Mouse (Mus musculus): ENCODE measurements at regions not wholly inside any gene's neighbourhood (a gene's known extent, or its start where the extent isn't known, plus 50 kb on each side); places are given as distances from the start of the nearest gene placed in this dataset.

- no peak for DNase-seq (ENCODE audit: low read depth, low spot score)
These were observed 313.9 kb downstream of the Ndfip2 start for GRCm38 (mm10) chr14:105572036-105572891.

GRCm38 (mm10) chr14:105570156-105570555, 311.8 kb downstream of the Ndfip2 start:
- no peaks in the 10 kb centered on the region for H3K27me3 ChIP-seq (ENCODE audit: control insufficient read depth, insufficient read depth, low read length, poor library complexity, severe bottlenecking)
- DNase-seq (ENCODE audit: low read depth, low spot score): no peak

More at GRCm38 (mm10) chr14:105572036-105572891, 313.9 kb downstream of the Ndfip2 start:
- no peaks in the 10 kb centered on the region for H3K36me3 ChIP-seq (ENCODE audit: control insufficient read depth, insufficient read depth, low read length, poor library complexity, severe bottlenecking)
- H3K27me3 ChIP-seq (ENCODE audit: control insufficient read depth, insufficient read depth, low read length, poor library complexity, severe bottlenecking): no peaks in the 10 kb centered on the region

DNA sequence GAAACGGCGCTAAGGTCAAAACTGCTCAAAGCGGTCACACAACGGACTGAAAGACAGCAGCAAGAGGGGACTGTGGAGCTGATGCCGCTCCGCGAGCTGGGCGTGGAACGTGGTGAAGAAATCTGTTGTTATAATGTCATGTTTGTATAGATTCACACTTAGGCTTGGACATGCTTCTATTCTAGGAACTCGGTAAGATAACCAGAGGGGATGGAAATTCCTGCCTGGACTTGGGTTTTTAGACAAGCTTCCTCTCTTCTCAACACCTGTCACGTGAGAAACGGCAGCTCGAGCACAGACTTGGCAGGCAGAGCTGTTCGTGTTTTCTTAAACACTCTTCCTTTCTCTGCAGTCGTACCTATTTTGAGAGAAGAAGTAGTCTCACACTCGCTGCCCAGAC, 307.5 kb downstream of the Ndfip2 start:
- no peaks in the 10 kb centered on the region for H3K36me3 ChIP-seq (ENCODE audit: control insufficient read depth, insufficient read depth, low read length, poor library complexity, severe bottlenecking)
- no peak for DNase-seq (ENCODE audit: low read depth, low spot score)
- H3K27me3 ChIP-seq (ENCODE audit: control insufficient read depth, insufficient read depth, low read length, poor library complexity, severe bottlenecking): no peaks in the 10 kb centered on the region

More at GRCm38 (mm10) chr14:105570156-105570555, 311.8 kb downstream of the Ndfip2 start:
- no peaks in the 10 kb centered on the region for H3K36me3 ChIP-seq (ENCODE audit: control insufficient read depth, insufficient read depth, low read length, poor library complexity, severe bottlenecking)

DNA sequence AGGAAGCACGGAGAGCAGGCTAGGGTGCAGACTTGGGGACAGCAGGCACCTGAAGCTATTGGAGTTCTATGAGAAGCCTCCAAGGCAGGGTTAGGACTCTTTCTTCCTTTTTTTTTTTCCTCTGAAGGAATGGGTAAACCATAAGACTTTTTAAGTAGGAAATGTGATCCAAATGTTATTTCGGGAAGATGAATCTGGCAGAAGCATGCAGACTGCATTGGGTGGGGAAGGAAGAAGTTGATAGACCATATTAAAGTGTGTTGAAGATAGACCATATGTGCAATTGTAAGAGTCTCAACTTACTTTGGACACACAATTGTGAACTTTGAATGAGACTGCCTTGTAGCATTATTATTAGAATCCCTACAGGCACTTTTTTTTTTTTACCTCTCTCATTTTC, 304.5 kb downstream of the Ndfip2 start:
- Histone ChIP-seq H3K27me3 (ENCODE audit: control insufficient read depth, insufficient read depth, low read length, poor library complexity, severe bottlenecking) (no peaks in the 10 kb centered on the region), H3K36me3 (ENCODE audit: control insufficient read depth, insufficient read depth, low read length, poor library complexity, severe bottlenecking) (no peaks in the 10 kb centered on the region)
- DNase-seq (ENCODE audit: low read depth, low spot score): no peak

DNA sequence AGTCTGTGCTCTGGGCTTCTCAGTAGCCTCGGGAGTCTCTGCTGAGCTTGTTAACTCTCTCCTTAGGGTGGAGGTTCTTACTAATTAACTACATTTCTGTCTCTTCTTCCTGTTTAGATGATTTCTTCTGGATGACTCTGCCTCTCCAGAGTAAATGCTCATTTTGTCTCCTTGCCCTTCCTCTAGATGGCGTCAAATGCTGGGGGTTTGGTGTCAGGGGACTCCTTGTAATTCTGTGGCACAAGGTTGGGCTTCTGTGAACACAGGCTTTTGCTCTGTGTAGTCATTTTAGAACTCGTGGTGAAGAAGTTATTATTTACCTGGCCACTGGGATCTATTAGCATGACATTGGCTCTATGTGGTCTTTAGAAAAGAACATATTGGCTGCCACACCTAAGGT, 298.4 kb downstream of the Ndfip2 start:
- no peaks in the 10 kb centered on the region for H3K36me3 ChIP-seq (ENCODE audit: control insufficient read depth, insufficient read depth, low read length, poor library complexity, severe bottlenecking)
- H3K27me3 ChIP-seq (ENCODE audit: control insufficient read depth, insufficient read depth, low read length, poor library complexity, severe bottlenecking): no peaks in the 10 kb centered on the region
- DNase-seq (ENCODE audit: low read depth, low spot score): no peak

DNA sequence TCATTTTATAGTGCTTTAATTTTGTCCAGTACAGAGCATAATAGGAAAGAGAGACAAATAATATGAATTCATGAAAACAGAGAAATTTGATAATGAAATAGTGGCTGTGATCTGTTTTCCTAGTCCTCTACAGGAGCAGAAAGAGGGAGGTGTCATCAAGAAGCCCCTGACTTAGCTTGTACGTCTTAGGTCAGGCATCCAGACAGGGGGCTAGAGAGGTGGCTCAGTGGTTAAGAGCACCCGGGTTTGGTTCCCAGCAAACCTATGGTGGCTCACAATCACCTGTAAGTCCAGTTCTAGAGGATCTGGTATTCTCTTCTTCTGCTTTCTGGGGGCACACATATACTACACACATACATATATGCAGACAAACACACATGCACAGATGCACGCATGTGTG, 285.7 kb downstream of the Ndfip2 start:
- DNase-seq (ENCODE audit: low read depth, low spot score): no peak
- H3K36me3 ChIP-seq (ENCODE audit: control insufficient read depth, insufficient read depth, low read length, poor library complexity, severe bottlenecking): no peaks in the 10 kb centered on the region
- H3K27me3 ChIP-seq (ENCODE audit: control insufficient read depth, insufficient read depth, low read length, poor library complexity, severe bottlenecking): peaks cover 1% of the 10 kb centered on the region; the same call in 1 of the 2 replicates

DNA sequence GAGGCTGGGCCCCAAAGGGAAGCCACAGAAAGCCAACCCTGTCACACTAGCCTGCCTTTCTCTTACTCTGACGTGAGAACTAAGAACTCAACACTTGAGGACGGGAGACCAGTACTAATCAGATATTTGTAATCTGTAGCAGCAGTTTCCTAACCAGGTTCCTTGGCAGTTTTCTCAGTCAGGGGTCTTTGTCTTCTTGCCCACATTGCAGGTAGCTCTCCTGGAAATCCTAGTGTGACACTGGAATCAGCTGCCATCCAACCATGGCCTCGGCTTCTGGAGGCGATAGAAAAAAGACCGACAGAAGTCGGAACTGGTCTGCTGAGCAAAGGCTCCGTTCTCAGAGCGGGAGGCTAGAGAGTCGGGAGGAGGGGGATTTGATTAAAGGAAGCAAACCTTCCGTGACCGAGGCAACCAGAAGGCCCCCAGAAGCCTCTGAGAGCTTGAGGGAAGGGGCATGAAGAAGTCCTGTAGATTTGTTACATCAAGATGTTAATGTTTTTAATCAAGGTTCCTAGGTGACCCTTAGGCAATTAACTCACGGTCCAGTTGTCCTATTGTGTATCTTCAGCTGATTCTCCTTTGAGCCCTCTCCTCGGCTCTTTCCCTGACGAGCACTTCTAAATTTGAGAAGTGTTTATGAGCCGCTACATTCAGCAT, 284.2 kb downstream of the Ndfip2 start:
- Histone ChIP-seq H3K36me3 (ENCODE audit: control insufficient read depth, insufficient read depth, low read length, poor library complexity, severe bottlenecking) (no peaks in the 10 kb centered on the region), H3K27me3 (ENCODE audit: control insufficient read depth, insufficient read depth, low read length, poor library complexity, severe bottlenecking) (peaks cover 1% of the 10 kb centered on the region; the same call in 1 of the 2 replicates)
- no peak for DNase-seq (ENCODE audit: low read depth, low spot score)

DNA sequence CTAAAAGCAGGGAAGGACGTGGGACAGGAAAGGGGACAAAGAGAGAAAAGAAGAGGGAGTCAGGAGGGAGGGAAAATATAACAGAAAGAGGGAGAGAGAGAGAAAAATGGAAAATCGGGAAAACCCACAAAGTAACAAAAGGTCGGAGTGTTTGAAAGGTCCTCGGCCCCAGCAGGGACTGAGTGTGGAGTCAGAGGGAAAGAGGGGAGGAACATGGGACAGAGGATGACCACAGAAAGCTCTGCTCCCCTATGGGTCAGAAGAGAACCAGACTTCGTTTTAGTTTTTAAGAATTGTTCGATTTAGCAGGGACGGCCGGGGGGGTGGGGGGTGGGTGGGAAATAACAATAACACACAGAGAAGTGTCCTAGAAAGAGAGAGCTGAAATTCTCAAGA, 283.7 kb downstream of the Ndfip2 start:
- Histone ChIP-seq H3K36me3 (ENCODE audit: control insufficient read depth, insufficient read depth, low read length, poor library complexity, severe bottlenecking) (no peaks in the 10 kb centered on the region), H3K27me3 (ENCODE audit: control insufficient read depth, insufficient read depth, low read length, poor library complexity, severe bottlenecking) (peaks cover 1% of the 10 kb centered on the region; the same call in 1 of the 2 replicates)
- no peak for DNase-seq (ENCODE audit: low read depth, low spot score)

- Histone ChIP-seq H3K27me3 (ENCODE audit: control insufficient read depth, insufficient read depth, low read length, poor library complexity, severe bottlenecking) (no peaks in the 10 kb centered on the region), H3K36me3 (ENCODE audit: control insufficient read depth, insufficient read depth, low read length, poor library complexity, severe bottlenecking) (no peaks in the 10 kb centered on the region)
- no peak for DNase-seq (ENCODE audit: low read depth, low spot score)
These were observed 273.9 kb downstream of the Ndfip2 start for GRCm38 (mm10) chr14:105532168-105532745.

DNA sequence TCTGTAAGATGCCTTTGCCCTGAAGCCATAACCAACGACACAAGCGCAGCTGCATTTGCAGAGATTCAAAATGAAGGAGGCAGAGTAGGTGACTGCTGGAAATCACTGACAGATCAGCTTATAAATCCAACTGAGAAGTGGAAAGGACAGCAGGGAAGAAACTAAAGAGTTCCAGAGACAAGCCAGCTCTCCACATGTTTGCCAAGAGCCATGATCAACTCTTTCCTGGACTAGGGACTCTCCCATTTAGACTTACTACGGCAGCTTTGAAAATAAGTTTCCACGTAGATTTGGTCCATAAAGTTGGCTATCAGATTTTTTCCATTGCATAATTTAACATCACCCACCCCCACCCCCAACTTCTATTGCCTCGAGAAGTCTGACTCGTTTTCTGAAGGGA, 269.7 kb downstream of the Ndfip2 start:
- no peak for DNase-seq (ENCODE audit: low read depth, low spot score)
- no peaks in the 10 kb centered on the region for H3K36me3 ChIP-seq (ENCODE audit: control insufficient read depth, insufficient read depth, low read length, poor library complexity, severe bottlenecking)
- H3K27me3 ChIP-seq (ENCODE audit: control insufficient read depth, insufficient read depth, low read length, poor library complexity, severe bottlenecking): no peaks in the 10 kb centered on the region

DNA sequence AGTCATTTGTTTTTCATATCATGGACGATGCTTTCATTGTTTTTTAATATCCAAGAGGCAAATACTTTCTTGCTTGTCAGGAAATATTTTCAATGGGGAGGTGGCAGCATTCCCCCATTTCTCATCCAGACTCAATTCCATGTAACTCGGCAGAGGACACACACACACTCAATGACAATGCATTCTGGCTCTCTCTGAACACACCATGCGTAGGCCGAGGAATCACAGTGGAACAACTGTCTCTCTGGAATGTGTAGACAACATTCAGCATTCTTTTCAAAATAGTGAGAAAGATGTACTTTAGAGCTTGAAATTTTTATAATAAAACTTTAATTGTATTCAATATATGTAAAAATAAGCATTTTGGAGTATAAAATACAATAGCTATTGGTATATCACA, 265.5 kb downstream of the Ndfip2 start:
- no peaks in the 10 kb centered on the region for H3K36me3 ChIP-seq (ENCODE audit: control insufficient read depth, insufficient read depth, low read length, poor library complexity, severe bottlenecking)
- H3K27me3 ChIP-seq (ENCODE audit: control insufficient read depth, insufficient read depth, low read length, poor library complexity, severe bottlenecking): no peaks in the 10 kb centered on the region
- DNase-seq (ENCODE audit: low read depth, low spot score): no peak

DNA sequence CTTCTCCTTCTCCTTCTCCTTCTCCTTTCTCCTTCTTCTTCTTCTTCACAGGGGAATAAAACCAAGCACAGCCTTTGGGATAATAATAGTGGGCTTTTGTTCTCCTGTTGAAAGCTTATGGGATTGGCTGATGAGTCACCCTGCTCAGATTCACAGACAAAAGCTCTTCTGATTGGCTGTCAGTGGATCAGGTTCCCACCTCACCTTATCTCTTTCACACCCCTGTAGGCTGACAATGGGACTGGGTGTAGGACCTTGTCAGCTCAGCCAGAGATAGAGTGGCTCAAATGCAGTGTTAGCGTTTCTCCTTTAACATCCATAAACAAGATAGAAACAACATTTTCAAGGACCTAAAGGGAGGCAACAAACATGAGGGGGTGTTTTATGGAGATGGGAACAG, 263.9 kb downstream of the Ndfip2 start:
- Histone ChIP-seq H3K36me3 (ENCODE audit: control insufficient read depth, insufficient read depth, low read length, poor library complexity, severe bottlenecking) (no peaks in the 10 kb centered on the region), H3K27me3 (ENCODE audit: control insufficient read depth, insufficient read depth, low read length, poor library complexity, severe bottlenecking) (no peaks in the 10 kb centered on the region; the same call in 1 of the 2 replicates)
- no peak for DNase-seq (ENCODE audit: low read depth, low spot score)

- no peaks in the 10 kb centered on the region for H3K36me3 ChIP-seq (ENCODE audit: control insufficient read depth, insufficient read depth, low read length, poor library complexity, severe bottlenecking)
- H3K27me3 ChIP-seq (ENCODE audit: control insufficient read depth, insufficient read depth, low read length, poor library complexity, severe bottlenecking): no peaks in the 10 kb centered on the region; the same call in 1 of the 2 replicates
- DNase-seq (ENCODE audit: low read depth, low spot score): no peak
These were observed 260.3 kb downstream of the Ndfip2 start for GRCm38 (mm10) chr14:105518706-105519105.

- DNase-seq (ENCODE audit: low read depth, low spot score): no peak
- Histone ChIP-seq H3K36me3 (ENCODE audit: control insufficient read depth, insufficient read depth, low read length, poor library complexity, severe bottlenecking) (no peaks in the 10 kb centered on the region), H3K27me3 (ENCODE audit: control insufficient read depth, insufficient read depth, low read length, poor library complexity, severe bottlenecking) (no peaks in the 10 kb centered on the region; the same call in 1 of the 2 replicates)
These were observed 256.0 kb downstream of the Ndfip2 start for GRCm38 (mm10) chr14:105514413-105514812.

Data from splenic B cell, adult 2 months (primary cell).